Mouse (Mus musculus) lung, embryonic 15.5 days (tissue): ENCODE measurements around the gene Cwh43. TPM values are rescaled to one million over a fixed set of nuclear protein-coding genes. Genes with fewer than 3 reads are reported as not detected.

ENCODE experiments used
- ATAC-seq: fragments of 200-750 bp; cut with Nextera tagmentation; 2 replicates; pipeline ENCODE4 v1.8.0; 2017; ENCODE audit warnings: moderate number of reproducible peaks, borderline replicate concordance; ENCODE audit not compliant: low FRiP score, low TSS enrichment; ENCODE audit errors: extremely low read depth
- H3K27ac ChIP-seq: fragments of 300-500 bp; sonication (generic); 2 replicates; pipeline ENCODE4 v1.5.1; 2015; ENCODE audit warnings: moderate library complexity, mild to moderate bottlenecking, inconsistent platforms
- H3K27me3 ChIP-seq: fragments of 300-500 bp; sonication (generic); 2 replicates; pipeline ENCODE4 v1.6.1; 2015; ENCODE audit warnings: inconsistent platforms
- H3K36me3 ChIP-seq: fragments of 300-500 bp; sonication (generic); 2 replicates; pipeline ENCODE4 v1.6.1; 2015; ENCODE audit warnings: inconsistent platforms
- H3K4me1 ChIP-seq: fragments of 300-500 bp; sonication (generic); 2 replicates; pipeline ENCODE4 v1.6.1; 2015; ENCODE audit warnings: inconsistent platforms
- H3K4me2 ChIP-seq: fragments of 300-500 bp; sonication (generic); 2 replicates; pipeline ENCODE4 v1.6.1; 2015; ENCODE audit warnings: inconsistent platforms, mild to moderate bottlenecking, moderate library complexity
- H3K4me3 ChIP-seq: fragments of 300-500 bp; sonication (generic); 2 replicates; pipeline ENCODE4 v1.5.1; 2015; ENCODE audit warnings: mild to moderate bottlenecking, inconsistent platforms
- H3K9ac ChIP-seq: fragments of 300-500 bp; sonication (generic); 2 replicates; pipeline ENCODE4 v1.6.1; 2015; ENCODE audit warnings: inconsistent platforms
- H3K9me3 ChIP-seq: fragments of 300-500 bp; sonication (generic); 2 replicates; pipeline ENCODE4 v1.6.1; 2016; ENCODE audit warnings: inconsistent platforms
- WGBS: fragments of 180-500 bp; shearing (Covaris S2); methylation state at CpG from one replicate; pipeline ENCODE4 v1.1.7; 2015; 5-methylcytosine and 5-hydroxymethylcytosine counted together
- polyA plus RNA-seq: library from polyadenylated mRNA; unstranded; fragments of >200 nt; fragmentation: Nextera tagmentation; extraction: Ambion mirVana; gene quantifications from 2 replicates; pipeline ENCODE4 v1.2.1, GENCODE M21; 2015

The Cwh43 gene
- polyA plus RNA-seq, 1 experiment from 2014 or later: not detected

DNA sequence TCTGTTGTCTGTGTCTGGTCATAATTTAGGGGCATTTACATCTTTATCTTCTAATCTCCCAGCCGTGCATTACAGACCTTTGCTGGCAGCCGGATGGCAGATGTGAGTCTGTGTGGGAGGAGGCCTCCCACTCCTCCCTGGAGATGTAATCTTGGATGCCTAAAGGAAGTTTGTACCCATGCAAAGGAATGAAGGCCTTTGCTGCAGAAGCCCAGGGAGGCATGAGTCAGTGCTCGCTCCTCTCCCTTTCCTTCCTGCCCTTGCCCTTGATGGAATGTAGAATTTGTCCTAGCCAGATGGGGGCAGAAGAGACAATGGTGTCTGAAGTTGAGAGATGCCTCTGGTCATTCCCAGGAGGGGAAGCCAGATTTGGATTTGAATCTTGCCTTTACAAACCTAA is 32.7 kb upstream of the Cwh43 start:
- WGBS: 43% methylated on average over 3 of the region's 3 CpGs
- H3K27ac ChIP-seq: no peak overlapping the region
- no peaks in the 10 kb centered on the region for H3K4me1 ChIP-seq

DNA sequence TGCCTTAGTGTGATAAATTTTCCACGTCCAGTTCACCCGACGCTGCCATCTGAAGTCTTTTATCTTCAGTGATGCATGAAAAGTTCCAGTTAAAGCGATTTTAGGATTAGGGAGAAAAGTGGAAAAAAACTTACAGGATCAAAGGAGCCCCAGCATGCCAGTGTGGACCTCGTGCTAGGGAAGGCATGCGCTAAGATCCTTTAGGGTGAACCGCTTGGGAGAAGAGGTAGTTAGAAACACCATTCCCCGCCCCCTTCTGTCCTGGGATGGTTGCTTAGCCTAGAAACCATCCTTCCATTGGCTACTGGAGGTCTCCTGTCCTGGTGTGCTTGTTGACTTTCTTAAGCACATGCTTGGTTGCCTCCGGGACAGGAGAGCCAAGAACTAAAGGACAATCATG is 29.8 kb upstream of the Cwh43 start:
- H3K27me3 ChIP-seq: no peaks in the 10 kb centered on the region
- no peaks in the 10 kb centered on the region for H3K4me1 ChIP-seq
- H3K27ac ChIP-seq: no peak overlapping the region
- H3K4me2 ChIP-seq: no peak overlapping the region
- no peak for ATAC-seq
- 69% methylated on average over 9 of the region's 9 CpGs for WGBS
- H3K36me3 ChIP-seq: no peaks in the 10 kb centered on the region
- H3K4me3 ChIP-seq: no peak overlapping the region
- H3K9me3 ChIP-seq: no peaks in the 10 kb centered on the region
- H3K9ac ChIP-seq: no peak overlapping the region

More for the DNA sequence above, 32.7 kb upstream of the Cwh43 start:
- Histone ChIP-seq H3K9ac (no peak overlapping the region), H3K27me3 (no peaks in the 10 kb centered on the region), H3K4me2 (no peak overlapping the region), H3K9me3 (no peaks in the 10 kb centered on the region), H3K4me3 (no peak overlapping the region), H3K36me3 (no peaks in the 10 kb centered on the region)
- no peak for ATAC-seq

DNA sequence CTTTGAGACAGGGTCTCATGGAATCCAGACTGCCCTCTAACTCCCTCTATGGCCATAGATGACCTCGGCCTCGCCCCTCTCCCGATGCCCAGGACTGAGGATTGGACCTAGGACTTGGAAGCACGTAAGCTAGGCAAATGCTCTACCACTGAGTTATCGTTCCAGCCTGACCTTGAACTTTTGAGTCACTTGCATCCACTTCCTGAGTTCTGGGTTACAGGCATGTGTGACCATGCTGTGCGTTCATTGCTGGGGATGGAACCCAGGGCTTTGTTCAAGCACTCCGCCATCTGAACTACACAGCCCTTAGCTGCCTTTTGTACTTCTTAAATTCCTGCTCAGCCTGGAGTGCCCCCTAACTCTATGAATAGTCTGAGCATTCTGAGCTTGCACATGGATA is 29.4 kb upstream of the Cwh43 start:
- no peak for ATAC-seq
- H3K36me3 ChIP-seq: no peaks in the 10 kb centered on the region
- WGBS: 88% methylated on average over 7 of the region's 7 CpGs

DNA sequence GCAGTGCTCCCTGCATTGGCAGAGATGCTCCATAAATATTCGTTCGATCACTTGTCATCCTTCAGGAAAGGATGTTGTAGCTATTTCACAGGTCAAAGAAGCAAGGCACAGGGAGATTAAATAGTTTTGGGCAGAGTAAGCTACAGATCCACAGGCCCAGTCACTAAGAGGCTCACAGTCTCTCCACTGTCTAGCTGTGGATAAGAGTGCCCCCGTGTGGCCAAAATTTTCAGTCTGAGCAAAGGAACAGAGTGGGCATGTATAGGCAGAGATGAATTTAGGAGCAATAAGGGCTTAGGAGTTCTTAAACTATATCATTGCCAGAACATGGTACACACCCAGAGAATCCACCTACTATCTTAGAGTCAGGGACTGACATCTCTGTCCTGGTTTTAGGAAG is 26.0 kb upstream of the Cwh43 start:
- H3K9ac ChIP-seq: no peak overlapping the region
- ATAC-seq: peak; percentile 72
- no peak overlapping the region for H3K4me3 ChIP-seq
- H3K27me3 ChIP-seq: 0 out of 2 replicates have a peak, but pooled peaks cover 2% of the 10 kb centered on the region
- H3K27ac ChIP-seq: no peak overlapping the region
- no peak overlapping the region for H3K4me2 ChIP-seq
- H3K9me3 ChIP-seq: no peaks in the 10 kb centered on the region
- WGBS: 19% methylated on average over 3 of the region's 3 CpGs
- no peaks in the 10 kb centered on the region for H3K36me3 ChIP-seq
- H3K4me1 ChIP-seq: 0 out of 2 replicates have a peak, but pooled peaks cover 3% of the 10 kb centered on the region

More for the DNA sequence above, 29.4 kb upstream of the Cwh43 start:
- Histone ChIP-seq H3K4me2 (no peak overlapping the region), H3K9me3 (no peaks in the 10 kb centered on the region), H3K27ac (no peak overlapping the region), H3K27me3 (no peaks in the 10 kb centered on the region), H3K4me1 (no peaks in the 10 kb centered on the region), H3K9ac (no peak overlapping the region), H3K4me3 (no peak overlapping the region)

DNA sequence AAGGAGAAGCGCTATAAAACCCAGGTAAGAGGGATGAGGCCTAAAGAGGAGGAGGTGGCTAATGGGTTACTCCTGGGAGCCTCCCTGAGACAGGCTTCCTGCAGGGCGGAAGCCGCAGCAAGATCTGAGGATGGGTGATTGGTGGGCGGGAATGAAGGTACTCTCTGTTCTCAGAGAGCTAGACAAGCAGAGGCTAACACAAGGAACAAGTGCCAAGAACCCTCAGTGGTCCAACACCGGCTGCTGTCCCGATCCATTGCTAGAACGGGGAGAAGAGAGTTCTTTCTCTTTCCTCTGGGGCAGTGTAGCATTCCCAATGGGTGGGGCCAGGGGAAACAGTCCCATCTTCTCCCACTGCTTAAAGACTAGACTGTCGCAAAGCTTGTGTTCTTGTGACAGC is 25.0 kb upstream of the Cwh43 start:
- Histone ChIP-seq H3K9me3 (no peaks in the 10 kb centered on the region), H3K27me3 (0 out of 2 replicates have a peak, but pooled peaks cover 2% of the 10 kb centered on the region), H3K27ac (no peak overlapping the region), H3K4me1 (0 out of 2 replicates have a peak, but pooled peaks cover 3% of the 10 kb centered on the region), H3K9ac (no peak overlapping the region), H3K4me3 (no peak overlapping the region), H3K36me3 (no peaks in the 10 kb centered on the region), H3K4me2 (no peak overlapping the region)
- no peak for ATAC-seq
- 35% methylated on average over 8 of the region's 8 CpGs for WGBS

DNA sequence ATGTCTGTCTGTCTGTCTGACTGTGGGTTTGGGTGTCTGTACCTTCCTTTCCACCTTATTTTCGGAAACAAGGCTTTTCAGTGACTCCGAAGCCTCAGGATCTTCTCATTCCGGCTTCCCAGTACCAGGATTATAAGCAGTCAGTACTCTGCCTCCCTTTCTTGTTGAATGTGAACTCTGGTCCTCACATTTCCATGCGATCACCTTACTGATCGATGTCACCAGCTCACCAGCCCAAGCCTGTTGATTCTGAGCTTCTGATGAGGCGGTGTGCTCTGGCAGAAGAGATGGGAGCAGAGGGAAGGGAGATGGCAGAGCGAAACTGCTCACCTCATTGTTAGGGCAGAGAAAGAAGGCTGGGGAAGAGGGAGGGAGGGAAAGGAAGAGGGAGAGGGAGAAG is 24.4 kb upstream of the Cwh43 start:
- Histone ChIP-seq H3K9ac (no peak overlapping the region), H3K4me2 (no peak overlapping the region), H3K27ac (no peak overlapping the region), H3K36me3 (no peaks in the 10 kb centered on the region), H3K4me3 (no peak overlapping the region), H3K9me3 (no peaks in the 10 kb centered on the region), H3K27me3 (0 out of 2 replicates have a peak, but pooled peaks cover 2% of the 10 kb centered on the region), H3K4me1 (0 out of 2 replicates have a peak, but pooled peaks cover 3% of the 10 kb centered on the region)
- no peak for ATAC-seq
- 74% methylated on average over 7 of the region's 7 CpGs for WGBS

DNA sequence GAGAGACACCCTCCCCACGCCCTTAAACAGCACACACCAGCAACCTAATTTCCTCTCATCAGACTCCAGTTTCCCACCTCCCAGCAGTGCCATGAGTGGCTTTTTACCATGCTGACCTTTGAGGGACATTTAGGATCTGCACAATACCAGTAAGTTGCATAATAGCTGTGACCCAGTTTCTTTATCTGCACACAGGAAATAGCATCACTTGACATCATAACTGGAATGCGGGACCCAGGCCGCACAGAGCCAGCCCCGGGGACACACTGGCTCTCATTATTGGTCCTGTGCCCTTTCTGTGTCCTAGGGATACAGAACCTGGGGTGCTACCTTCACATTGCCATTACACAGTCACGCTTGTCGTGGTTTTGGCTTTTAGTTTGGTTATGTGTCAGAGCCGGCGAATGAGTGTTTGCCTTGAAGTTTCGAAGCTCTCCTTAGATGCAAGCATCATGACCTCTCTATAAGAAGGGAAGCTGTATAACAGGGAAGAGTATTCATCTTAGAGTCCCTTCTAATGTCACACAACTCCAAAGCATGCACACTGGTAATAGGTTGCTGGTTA is 23.8 kb upstream of the Cwh43 start:
- no peak overlapping the region for H3K9ac ChIP-seq
- no peak overlapping the region for H3K4me2 ChIP-seq
- H3K4me3 ChIP-seq: no peak overlapping the region
- 70% methylated on average over 9 of the region's 9 CpGs for WGBS
- no peak for ATAC-seq
- H3K27me3 ChIP-seq: 0 out of 2 replicates have a peak, but pooled peaks cover 2% of the 10 kb centered on the region
- H3K4me1 ChIP-seq: 0 out of 2 replicates have a peak, but pooled peaks cover 3% of the 10 kb centered on the region
- H3K9me3 ChIP-seq: no peaks in the 10 kb centered on the region
- no peak overlapping the region for H3K27ac ChIP-seq
- no peaks in the 10 kb centered on the region for H3K36me3 ChIP-seq

- Histone ChIP-seq H3K27ac (no peak overlapping the region), H3K4me1 (0 out of 2 replicates have a peak, but pooled peaks cover 3% of the 10 kb centered on the region), H3K9ac (no peak overlapping the region), H3K27me3 (0 out of 2 replicates have a peak, but pooled peaks cover 2% of the 10 kb centered on the region), H3K4me2 (no peak overlapping the region), H3K36me3 (no peaks in the 10 kb centered on the region), H3K9me3 (no peaks in the 10 kb centered on the region), H3K4me3 (no peak overlapping the region)
- 26% methylated on average over 3 of the region's 3 CpGs for WGBS
- no peak for ATAC-seq
Observed at GRCm38 (mm10) chr5:73382737-73383646, 22.9 kb upstream of the Cwh43 start.

GRCm38 (mm10) chr5:73383647-73383970 is 22.3 kb upstream of the Cwh43 start:
- 0 out of 2 replicates have a peak, but pooled peaks cover 2% of the 10 kb centered on the region for H3K27me3 ChIP-seq
- H3K36me3 ChIP-seq: no peaks in the 10 kb centered on the region
- 0 out of 2 replicates have a peak, but pooled peaks cover 3% of the 10 kb centered on the region for H3K4me1 ChIP-seq
- no peak overlapping the region for H3K4me3 ChIP-seq
- H3K9me3 ChIP-seq: no peaks in the 10 kb centered on the region
- H3K9ac ChIP-seq: no peak overlapping the region
- WGBS: 64% methylated on average over 4 of the region's 4 CpGs
- no peak overlapping the region for H3K4me2 ChIP-seq
- H3K27ac ChIP-seq: no peak overlapping the region
- no peak for ATAC-seq

GRCm38 (mm10) chr5:73393041-73393440 is 12.8 kb upstream of the Cwh43 start:
- Histone ChIP-seq H3K9me3 (no peaks in the 10 kb centered on the region), H3K9ac (no peak overlapping the region), H3K36me3 (no peaks in the 10 kb centered on the region), H3K27me3 (no peaks in the 10 kb centered on the region), H3K4me1 (no peaks in the 10 kb centered on the region), H3K4me3 (no peak overlapping the region), H3K27ac (no peak overlapping the region), H3K4me2 (no peak overlapping the region)
- ATAC-seq: peak; percentile 27; the same call in 1 of the 2 replicates
- 70% methylated on average over 9 of the region's 9 CpGs for WGBS

GRCm38 (mm10) chr5:73399768-73400526 is 5.9 kb upstream of the Cwh43 start:
- 27% methylated on average over 7 of the region's 7 CpGs for WGBS
- Histone ChIP-seq H3K9me3 (no peaks in the 10 kb centered on the region), H3K9ac (no peak overlapping the region), H3K4me3 (no peak overlapping the region), H3K4me1 (0 out of 2 replicates have a peak, but pooled peaks cover 4% of the 10 kb centered on the region), H3K27me3 (peaks cover 9% of the 10 kb centered on the region), H3K27ac (no peak overlapping the region), H3K36me3 (no peaks in the 10 kb centered on the region), H3K4me2 (no peak overlapping the region)
- no peak; the same call in 1 of the 2 replicates for ATAC-seq
